Mouse (Mus musculus) T-helper 2 cell (primary cell): ENCODE data around the gene Large2.

Experiments
- in situ Hi-C: fragments of 300-600 bp; cut with MboI, MseI; formaldehyde crosslinking; loops from one replicate; pipeline ENCODE4 v1.15.1; 2025; ENCODE audit warnings: high pct_unique_total_duplicates

The Large2 gene

GRCm38 (mm10) chr2:92374514-92374913 is at the start of gene Large2, which contains the start of gene Pex16:
TSS of gene Large2 (minus strand) at chr2:92374869.
TSS of gene Pex16 (plus strand) at chr2:92374676.
- in situ Hi-C loops = no loop called here

- in situ Hi-C loops = loop anchor here (25.0 kb wide), 1 partner anchor 1687 kb away; the partner anchor contains the start of gene Fnbp4
Observed at GRCm38 (mm10) chr2:92423702-92424461, 49.2 kb upstream of the Large2 start.

- in situ Hi-C loops = loop anchor here (25.0 kb wide), 1 partner anchor 1686 kb away; the partner anchor contains the start of gene Fnbp4
Observed at GRCm38 (mm10) chr2:92423156-92423555, 48.5 kb upstream of the Large2 start.

- in situ Hi-C loops = loop anchor here (25.0 kb wide), 1 partner anchor 1685 kb away; the partner anchor contains the start of gene Fnbp4
Observed at GRCm38 (mm10) chr2:92422388-92423135, 47.9 kb upstream of the Large2 start.

- in situ Hi-C loops = loop anchor here (25.0 kb wide), 1 partner anchor 1685 kb away; the partner anchor contains the start of gene Fnbp4
Observed at GRCm38 (mm10) chr2:92421723-92422387, 47.2 kb upstream of the Large2 start.

- in situ Hi-C loops = loop anchor here (25.0 kb wide), 1 partner anchor 1674 kb away; the partner anchor contains the start of gene Fnbp4
Observed at GRCm38 (mm10) chr2:92411705-92412104, 37.0 kb upstream of the Large2 start.

GRCm38 (mm10) chr2:92408309-92409045 is 33.8 kb upstream of the Large2 start:
- in situ Hi-C loops = loop anchor here (25.0 kb wide), 1 partner anchor 1671 kb away; the partner anchor contains the start of gene Fnbp4

- in situ Hi-C loops = loop anchor here (25.0 kb wide), 1 partner anchor 1668 kb away; the partner anchor contains the start of gene Fnbp4
Observed at GRCm38 (mm10) chr2:92405687-92406086, 31.0 kb upstream of the Large2 start.

GRCm38 (mm10) chr2:92404737-92405136 is 30.1 kb upstream of the Large2 start:
- in situ Hi-C loops = loop anchor here (25.0 kb wide), 1 partner anchor 1667 kb away; the partner anchor contains the start of gene Fnbp4

- in situ Hi-C loops = loop anchor here (25.0 kb wide), 1 partner anchor 1667 kb away; the partner anchor contains the start of gene Fnbp4
Observed at GRCm38 (mm10) chr2:92403776-92404319, 29.2 kb upstream of the Large2 start.

GRCm38 (mm10) chr2:92402591-92403326 is 28.1 kb upstream of the Large2 start:
- in situ Hi-C loops = loop anchor here (25.0 kb wide), 1 partner anchor 1665 kb away; the partner anchor contains the start of gene Fnbp4

GRCm38 (mm10) chr2:92401091-92401561 is 26.5 kb upstream of the Large2 start, which contains the start of gene Mapk8ip1:
TSS of gene Mapk8ip1 (minus strand) at chr2:92401263.
- in situ Hi-C loops = loop anchor here (25.0 kb wide), 1 partner anchor 1664 kb away; the partner anchor contains the start of gene Fnbp4

- in situ Hi-C loops = loop anchor here (25.0 kb wide), 1 partner anchor 1663 kb away; the partner anchor contains the start of gene Fnbp4
Observed at GRCm38 (mm10) chr2:92400682-92401081, 26.0 kb upstream of the Large2 start.

- in situ Hi-C loops = loop anchor here (10.0 to 25.0 kb wide), 2 partner anchors 1663 to 1905 kb away; partner anchors contain the start of gene Fnbp4
Observed at GRCm38 (mm10) chr2:92399877-92400276, 25.2 kb upstream of the Large2 start.

- in situ Hi-C loops = loop anchor here (10.0 kb wide), 1 partner anchor 1903 kb away; no protein-coding TSS in a partner anchor
Observed at GRCm38 (mm10) chr2:92397436-92397835, 22.8 kb upstream of the Large2 start.

GRCm38 (mm10) chr2:92395535-92395934 is 20.9 kb upstream of the Large2 start:
- in situ Hi-C loops = loop anchor here (10.0 kb wide), 1 partner anchor 1901 kb away; no protein-coding TSS in a partner anchor

- in situ Hi-C loops = loop anchor here (10.0 kb wide), 1 partner anchor 1898 kb away; no protein-coding TSS in a partner anchor
Observed at GRCm38 (mm10) chr2:92392318-92393264, 17.9 kb upstream of the Large2 start.
